Mouse (Mus musculus) megakaryocyte-erythroid progenitor cell, adult 5-6 weeks (primary cell): Measurements from ENCODE around the gene Lsm14b. TPM values are rescaled to one million over a fixed set of nuclear protein-coding genes. Genes with fewer than 3 reads are reported as not detected.

Experiments used
- ATAC-seq: replicated peaks from 2 replicates; pipeline ENCODE4 v1.8.0; 2016; ENCODE audit warnings: mild to moderate bottlenecking, inconsistent platforms; ENCODE audit not compliant: severe bottlenecking, poor library complexity, low FRiP score, low TSS enrichment
- total RNA-seq, 2 experiments: library from RNA; stranded (forward) in 1 of 2; stranded (reverse) in 1 of 2; fragments of 200-1000, 215-1000 nt in 1 of 2; fragments of >200 nt in 1 of 2; fragmentation: Nextera tagmentation in 1 of 2; gene quantifications; 2 replicates each; pipeline ENCODE4 v1.2.3; 2014 to 2017

The Lsm14b gene
- total RNA-seq, 2 experiments from 2014 or later = 14.9 to 25.1 TPM

DNA sequence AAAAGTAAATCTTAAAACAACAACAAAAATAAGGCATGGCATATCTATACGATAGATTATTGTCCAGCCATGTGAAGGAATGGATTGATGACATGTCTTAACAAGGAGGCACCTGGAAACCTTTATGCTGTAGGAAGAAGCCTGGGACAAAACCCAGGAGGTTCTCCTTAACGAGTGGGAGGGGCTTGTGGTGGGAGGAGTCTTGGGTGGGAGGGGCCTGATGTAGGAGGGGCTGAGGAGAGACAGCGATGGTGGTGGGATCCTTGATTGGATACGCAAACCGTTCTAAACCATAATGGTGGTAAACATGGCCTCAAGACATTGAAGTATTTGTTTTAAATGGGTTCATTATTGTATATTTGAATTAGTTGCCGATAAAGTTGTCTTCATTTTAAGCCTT is 13.4 kb upstream of the Lsm14b start:
- ATAC-seq = no peak

DNA sequence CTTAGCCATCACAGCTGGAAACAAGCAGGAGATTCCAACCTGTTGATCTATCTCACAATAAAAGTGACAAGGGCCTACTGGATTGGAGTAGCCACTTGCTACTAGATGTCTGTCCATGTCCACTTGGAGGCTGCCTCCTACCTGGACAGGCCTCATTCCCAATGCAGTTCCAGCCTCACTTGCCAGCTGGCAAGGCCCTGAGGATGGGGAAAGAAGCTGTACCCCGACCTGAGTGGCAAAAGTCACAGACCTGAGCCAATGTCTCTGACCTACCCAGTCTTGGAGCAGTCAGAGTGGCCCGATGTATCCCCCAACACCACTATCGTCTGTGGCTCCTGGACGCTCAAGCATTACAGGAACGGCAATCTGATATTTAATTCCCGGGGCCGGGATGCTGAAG is 11.1 kb upstream of the Lsm14b start:
- ATAC-seq = no peak

DNA sequence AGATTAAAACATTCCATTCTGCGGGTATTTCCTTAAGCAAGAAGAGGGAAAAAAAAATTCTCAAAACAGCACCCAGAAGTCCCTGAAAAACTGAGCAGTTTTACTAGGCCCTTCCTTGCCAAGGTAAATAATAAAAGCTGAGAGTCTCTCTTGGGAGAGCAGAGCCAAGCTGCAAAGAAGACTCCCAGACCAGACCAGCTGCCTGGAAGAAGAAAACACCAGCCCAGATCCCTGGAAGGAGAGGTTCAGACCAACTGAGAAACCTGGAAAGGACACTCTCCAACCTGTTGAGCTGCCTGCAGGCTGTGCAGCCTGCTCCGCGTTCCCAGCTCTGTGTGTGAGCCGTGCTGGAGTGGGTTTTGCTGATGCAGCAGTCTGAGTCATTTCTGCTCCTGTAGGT is 7.2 kb upstream of the Lsm14b start:
- no peak for ATAC-seq

DNA sequence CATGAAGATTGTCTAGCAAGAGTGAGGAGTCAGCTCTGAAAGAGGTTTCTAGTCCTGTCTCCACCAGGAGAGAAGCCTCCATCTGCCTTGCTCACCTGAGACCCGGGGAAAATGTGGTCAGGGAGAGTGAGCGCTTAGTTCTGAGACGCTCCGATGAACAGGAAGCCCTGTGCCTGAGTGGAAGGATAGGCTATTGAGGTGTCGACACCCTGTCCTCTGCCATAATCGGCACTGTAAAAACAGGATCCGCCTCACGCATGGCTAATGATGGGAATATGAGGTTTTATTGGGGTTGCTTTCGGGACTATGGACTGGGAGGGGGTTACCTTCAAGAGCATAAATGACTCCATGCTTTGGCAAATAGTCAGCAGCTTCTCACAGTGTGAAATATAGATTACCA is 6.2 kb upstream of the Lsm14b start:
- ATAC-seq = no peak

DNA sequence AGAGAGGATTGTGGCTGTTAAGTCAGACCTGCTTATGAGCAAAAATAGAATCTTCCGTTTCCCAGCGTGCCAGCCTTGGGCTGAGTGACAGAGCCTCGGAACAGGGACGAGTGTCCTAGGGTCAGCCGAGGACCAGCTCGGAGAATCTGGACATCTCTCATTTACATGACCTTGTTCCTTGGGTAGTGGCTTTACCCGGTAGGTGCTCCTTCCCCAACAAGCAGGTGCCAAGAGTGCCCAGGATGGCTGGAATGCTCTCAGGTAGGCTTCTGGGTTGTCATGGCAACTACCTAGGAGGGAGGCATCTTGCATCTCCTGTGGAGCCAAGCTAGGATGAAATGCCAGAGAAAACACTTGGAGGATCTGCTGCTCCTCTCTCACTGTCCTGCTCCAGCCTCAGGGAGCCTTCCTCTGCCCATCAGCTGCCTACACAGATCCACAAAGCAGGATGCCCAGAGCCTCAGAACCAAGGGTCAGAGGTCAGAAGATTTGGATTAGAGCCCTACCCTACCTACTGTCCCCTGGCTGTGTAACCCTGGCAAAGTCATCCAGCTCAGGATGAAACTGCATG is 4.6 kb upstream of the Lsm14b start:
- no peak for ATAC-seq

GRCm38 (mm10) chr2:180020919-180021318 is 3.9 kb upstream of the Lsm14b start:
- no peak for ATAC-seq

- no peak for ATAC-seq
Measured at GRCm38 (mm10) chr2:180022751-180023150, 2.0 kb upstream of the Lsm14b start.

GRCm38 (mm10) chr2:180025135-180025860 is 511 bp downstream of the Lsm14b start:
- no peak; the same call in 1 of the 2 replicates for ATAC-seq

- ATAC-seq = no peak
Measured at GRCm38 (mm10) chr2:180025861-180026200, 1.0 kb downstream of the Lsm14b start.

- ATAC-seq = no peak
Measured at GRCm38 (mm10) chr2:180027768-180028167, 3.0 kb downstream of the Lsm14b start.

GRCm38 (mm10) chr2:180031270-180031669 is 6.5 kb downstream of the Lsm14b start:
- no peak for ATAC-seq

- ATAC-seq = peak; percentile 73
Measured at GRCm38 (mm10) chr2:180032925-180033324, 8.1 kb downstream of the Lsm14b start.

DNA sequence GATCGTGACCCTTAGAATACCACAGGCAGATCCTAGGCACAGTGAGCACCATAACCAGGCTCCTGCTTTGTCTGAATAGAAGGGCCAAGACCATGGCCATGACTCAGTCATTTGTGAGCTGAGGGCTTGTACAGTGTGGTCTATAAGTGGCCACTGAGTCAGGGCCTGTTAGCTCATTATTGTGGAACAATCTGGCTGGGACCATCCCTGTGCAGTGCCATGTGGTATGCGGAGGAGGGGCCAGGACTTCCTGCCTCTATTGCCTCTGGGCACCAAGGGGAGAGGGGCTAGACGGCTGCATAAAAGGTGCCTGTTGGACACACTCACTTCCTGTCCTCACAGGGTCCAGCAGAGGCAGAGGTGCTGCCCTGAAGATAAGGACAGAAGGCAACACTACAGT is 9.2 kb downstream of the Lsm14b start:
- no peak for ATAC-seq

GRCm38 (mm10) chr2:180034753-180035152 is 10.0 kb downstream of the Lsm14b start:
- ATAC-seq = no peak

- ATAC-seq = no peak
Measured at GRCm38 (mm10) chr2:180040406-180040805, 15.6 kb downstream of the Lsm14b start.

DNA sequence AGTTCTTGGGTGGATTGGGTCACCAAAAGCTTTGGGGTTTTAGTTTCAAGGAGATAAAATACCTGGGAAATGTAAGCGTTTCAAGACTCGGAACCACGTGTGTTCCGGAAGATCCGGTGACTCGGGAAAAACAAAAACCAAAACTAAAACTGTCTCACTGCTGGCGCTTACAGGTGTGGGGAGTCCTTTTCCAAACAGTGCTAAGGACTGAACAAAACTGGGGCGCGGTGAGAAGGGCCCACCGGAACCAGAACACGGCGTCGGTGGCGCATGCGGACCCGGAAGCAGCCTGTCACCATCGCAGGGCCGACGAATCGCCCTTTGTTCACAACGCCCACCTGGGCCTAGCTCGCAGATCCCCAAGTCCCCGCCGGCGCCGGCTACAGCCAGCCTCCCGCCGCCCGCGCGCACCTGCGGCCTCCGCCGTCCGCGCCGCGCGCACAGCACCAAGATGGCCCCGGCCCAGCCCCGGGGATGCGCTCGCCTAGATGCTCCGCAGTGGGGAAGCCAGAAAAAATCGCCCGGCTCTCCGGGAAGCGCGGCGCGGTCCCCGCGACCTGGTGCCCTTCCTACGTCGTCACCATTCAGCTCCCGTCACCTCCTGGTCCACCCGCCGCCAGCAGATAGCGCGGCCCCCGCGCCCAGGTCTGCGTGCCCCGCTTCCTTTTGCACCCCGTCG is 16.9 kb downstream of the Lsm14b start:
- peak; percentile 4 for ATAC-seq

DNA sequence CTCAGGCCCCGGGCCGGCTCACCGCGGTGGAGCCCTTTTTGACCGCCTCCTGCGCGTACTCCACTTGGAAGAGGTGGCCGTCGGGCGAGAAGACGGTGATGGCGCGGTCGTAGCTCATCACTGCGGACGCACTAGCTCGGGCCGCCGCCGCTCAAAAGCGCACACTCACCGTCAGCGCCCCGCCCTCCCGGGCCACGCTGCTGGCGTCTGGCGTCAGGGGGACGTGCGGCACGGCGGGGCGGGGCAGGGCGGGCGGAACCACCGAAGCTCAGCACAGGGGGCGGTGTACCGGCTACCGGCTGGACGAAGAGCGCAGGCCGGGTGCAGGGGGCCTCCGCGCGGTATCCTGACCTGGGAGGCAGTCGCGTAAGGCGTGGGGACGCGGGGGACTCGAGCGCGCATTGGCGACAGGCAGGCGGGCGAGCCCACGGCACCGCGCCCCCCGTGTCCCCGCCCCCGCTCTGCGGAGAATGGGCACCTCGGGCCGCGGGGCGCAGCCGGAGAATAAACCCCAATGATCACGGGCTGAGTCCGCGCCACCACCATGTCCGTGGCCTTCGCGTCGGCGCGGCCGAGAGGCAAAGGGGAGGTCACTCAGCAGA is 17.6 kb downstream of the Lsm14b start, which contains the start of the genes Psma7 and Ss18l1:
Gene Psma7, minus strand, starts transcription at position 178 of the 602 bp plus-strand sequence.
Gene Ss18l1, plus strand, starts transcription at position 254 of the 602 bp plus-strand sequence.
- peak; percentile 88 for ATAC-seq

DNA sequence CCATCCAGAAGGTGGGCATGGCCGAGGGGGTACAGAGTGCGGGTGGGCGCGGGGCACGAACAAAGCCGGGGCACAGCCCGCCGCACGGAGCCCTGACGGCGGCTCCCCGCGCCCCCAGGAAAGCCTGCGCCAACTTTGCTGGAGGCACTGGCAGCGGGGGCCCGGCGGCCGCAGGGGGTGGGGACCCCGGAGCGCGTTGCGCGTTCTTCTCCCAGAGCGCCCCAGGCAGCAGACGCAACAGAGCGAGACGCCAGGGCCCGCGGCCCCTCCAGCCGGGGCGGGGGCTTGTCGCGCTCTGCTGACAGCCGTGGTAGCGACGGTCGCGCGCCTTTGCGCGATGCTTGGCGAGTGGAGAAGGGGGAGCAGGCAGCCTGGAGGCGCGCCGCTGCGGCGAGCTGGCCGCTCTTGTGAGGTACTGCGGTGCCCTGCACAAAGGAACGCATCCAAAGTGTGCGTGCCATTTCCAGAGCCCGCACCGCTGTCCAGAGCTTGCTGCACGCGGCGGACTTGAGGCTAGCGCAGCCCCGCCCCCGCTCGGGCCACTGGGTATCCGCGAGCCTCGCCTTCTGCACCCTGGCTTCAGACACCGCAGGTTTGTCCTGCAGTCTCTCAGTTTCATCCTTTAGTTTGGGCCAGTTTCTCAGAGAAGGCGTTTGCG is 18.2 kb downstream of the Lsm14b start:
- ATAC-seq = 0 out of 2 replicates have a peak, but pooled peaks have one; percentile 15

DNA sequence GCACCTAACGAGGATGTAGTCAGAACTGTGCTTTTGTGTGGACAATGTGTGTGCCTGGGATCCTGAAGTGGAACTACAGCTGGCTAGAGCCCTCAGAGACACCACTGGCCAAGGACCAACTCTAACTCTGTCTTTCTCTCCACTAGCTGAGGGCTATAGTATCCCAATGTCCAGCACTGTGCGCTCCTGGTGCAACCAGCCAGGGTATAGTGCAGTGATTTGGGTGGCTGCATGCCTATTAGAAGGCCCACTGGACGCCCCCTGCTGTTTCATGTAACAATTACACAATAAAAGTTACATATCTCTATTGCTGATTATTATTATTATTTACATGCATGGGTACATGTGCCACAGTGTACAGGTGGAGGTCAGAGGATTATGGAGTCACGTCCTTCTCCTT is 20.5 kb downstream of the Lsm14b start:
- ATAC-seq = peak; percentile 36; the same call in 1 of the 2 replicates

DNA sequence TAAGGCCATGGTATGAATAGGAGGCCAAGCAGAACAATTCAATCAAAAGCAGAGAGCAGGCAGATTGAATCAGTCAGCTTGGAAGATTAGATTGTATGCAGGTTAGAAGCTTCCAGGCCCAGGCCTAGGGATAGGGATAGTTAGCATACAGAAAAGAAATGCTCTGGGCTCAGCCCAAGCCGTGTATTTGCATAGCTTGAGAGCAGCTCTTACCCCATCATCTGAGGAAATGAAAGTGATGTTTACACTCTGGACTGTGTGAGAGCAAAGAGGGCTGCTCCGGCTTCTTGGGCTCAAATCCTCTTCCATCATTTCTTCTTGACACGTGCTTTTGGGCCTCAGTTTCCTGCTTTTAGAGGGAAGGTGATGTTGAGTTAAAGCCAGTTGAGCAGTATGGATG is 22.8 kb downstream of the Lsm14b start:
- no peak for ATAC-seq
